Mouse (Mus musculus) midbrain, embryonic 16.5 days (tissue): ENCODE results near the gene 1700024B05Rik. TPM values are rescaled to one million over a fixed set of nuclear protein-coding genes. Genes with fewer than 3 reads are reported as not detected.
"Not testable (repeated sequence)": the region's sequence is repeated elsewhere in the genome, so short reads cannot be mapped to it uniquely, and the experiment has no call there.

Source experiments
- ATAC-seq: fragments of 200-750 bp; cut with Nextera tagmentation; 2 replicates; pipeline ENCODE4 v1.8.0; 2017; ENCODE audit warnings: moderate TSS enrichment
- H3K27ac ChIP-seq: fragments of 300-500 bp; sonication (generic); 2 replicates; pipeline ENCODE4 v1.5.1; 2014; ENCODE audit warnings: mild to moderate bottlenecking, low read length, mixed read lengths
- H3K27me3 ChIP-seq: fragments of 300-500 bp; sonication (generic); 2 replicates; pipeline ENCODE4 v1.6.1; 2014; ENCODE audit warnings: low read depth, low read length, mixed read lengths; ENCODE audit not compliant: control insufficient read depth, insufficient read depth
- H3K36me3 ChIP-seq: fragments of 300-500 bp; sonication (generic); 2 replicates; pipeline ENCODE4 v1.6.1; 2014; ENCODE audit warnings: mild to moderate bottlenecking, low read length, moderate library complexity, mixed read lengths; ENCODE audit not compliant: control insufficient read depth, insufficient read depth
- H3K4me1 ChIP-seq: fragments of 300-500 bp; sonication (generic); 2 replicates; pipeline ENCODE4 v1.6.1; 2014; ENCODE audit warnings: mild to moderate bottlenecking, low read length, mixed read lengths; ENCODE audit not compliant: control insufficient read depth, insufficient read depth
- H3K4me2 ChIP-seq: fragments of 300-500 bp; sonication (generic); 2 replicates; pipeline ENCODE4 v1.6.1; 2014; ENCODE audit warnings: mild to moderate bottlenecking, low read length, mixed read lengths
- H3K4me3 ChIP-seq: fragments of 300-500 bp; sonication (generic); 2 replicates; pipeline ENCODE4 v1.5.1; 2014; ENCODE audit warnings: low read depth, mild to moderate bottlenecking, low read length, moderate library complexity, mixed read lengths
- H3K9ac ChIP-seq: fragments of 300-500 bp; sonication (generic); 2 replicates; pipeline ENCODE4 v1.6.1; 2014; ENCODE audit warnings: low read depth, low read length, mixed read lengths
- H3K9me3 ChIP-seq: fragments of 300-500 bp; sonication (generic); replicated peaks from 2 replicates; pipeline ENCODE4 v1.6.1; 2014; ENCODE audit warnings: mild to moderate bottlenecking, low read length, mixed read lengths; ENCODE audit not compliant: control insufficient read depth, poor library complexity, severe bottlenecking
- WGBS: fragments of 180-500 bp; shearing (Covaris S2); extraction: QIAGEN DNeasy Blood & Tissue Kit; methylation state at CpG from one replicate; pipeline ENCODE4 v1.1.7; 2014; 5-methylcytosine and 5-hydroxymethylcytosine counted together
- polyA plus RNA-seq: library from polyadenylated mRNA; unstranded; fragments of >200 nt; fragmentation: Nextera tagmentation; extraction: Ambion mirVana; gene quantifications from 2 replicates; pipeline ENCODE4 v1.2.1, GENCODE M21; 2015

1700024B05Rik gene
- not detected in 2 replicates for polyA plus RNA-seq

- not testable (repeated sequence) for H3K4me2 ChIP-seq, H3K27ac ChIP-seq, ATAC-seq, H3K36me3 ChIP-seq, H3K4me1 ChIP-seq, H3K9me3 ChIP-seq, H3K9ac ChIP-seq, H3K4me3 ChIP-seq, H3K27me3 ChIP-seq
- 81% methylated on average over 1 of the region's 2 CpGs for WGBS
Observed at GRCm38 (mm10) chr14:41943695-41944094, at the start of gene 1700024B05Rik. Gene 1700024B05Rik, plus strand, starts transcription at chr14:41943995.

- H3K9me3 ChIP-seq, result not testable (repeated sequence)
Observed at GRCm38 (mm10) chr14:41907190-41907589, 36.6 kb upstream of the 1700024B05Rik start, which contains the start of gene Gm7980. Gene Gm7980, minus strand, starts transcription at chr14:41907290.

DNA sequence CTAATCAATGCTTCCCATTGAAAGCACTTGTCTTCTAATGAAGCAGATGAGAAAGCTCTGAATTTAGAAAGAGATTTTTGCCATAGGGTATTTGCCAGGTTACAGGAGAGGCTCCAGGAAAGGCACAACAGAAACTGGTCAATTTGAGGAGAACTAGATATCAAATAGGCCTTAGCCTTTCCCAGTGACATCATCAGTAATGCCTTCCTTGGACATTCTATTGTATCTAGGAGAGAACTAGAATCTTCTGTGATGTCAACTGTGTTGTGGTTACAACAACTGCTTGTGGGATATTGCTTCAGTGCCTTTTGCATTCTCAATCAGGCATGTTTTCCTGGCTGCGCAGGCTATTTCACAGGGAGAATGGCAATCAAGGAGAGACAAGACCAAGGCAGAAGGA is 19.1 kb upstream of the 1700024B05Rik start, which contains the start of gene 1700049E17Rik1:
Gene 1700049E17Rik1 (plus strand): TSS at position 301 of the 400 bp plus-strand sequence.
- H3K4me2 ChIP-seq, H3K9me3 ChIP-seq, H3K27ac ChIP-seq, ATAC-seq, H3K4me3 ChIP-seq, H3K27me3 ChIP-seq, H3K36me3 ChIP-seq, H3K9ac ChIP-seq, H3K4me1 ChIP-seq: not testable (repeated sequence)
- WGBS, result no CpG with 5 or more reads among the region's 1 CpGs

More at GRCm38 (mm10) chr14:41907190-41907589, 36.6 kb upstream of the 1700024B05Rik start, which contains the start of gene Gm7980:
- H3K27me3 ChIP-seq, H3K4me1 ChIP-seq, H3K36me3 ChIP-seq, ATAC-seq, H3K27ac ChIP-seq, H3K4me2 ChIP-seq, H3K4me3 ChIP-seq, H3K9ac ChIP-seq: not testable (repeated sequence)
- no CpG with 5 or more reads among the region's 2 CpGs for WGBS

GRCm38 (mm10) chr14:41964095-41964494 is 20.3 kb downstream of the 1700024B05Rik start:
- not testable (repeated sequence) for H3K4me1 ChIP-seq

GRCm38 (mm10) chr14:41967827-41968226 is 24.0 kb downstream of the 1700024B05Rik start, which contains the start of gene Gm6401:
Gene Gm6401, minus strand, starts transcription at chr14:41967927.
- H3K27me3 ChIP-seq, H3K4me3 ChIP-seq, ATAC-seq, H3K4me2 ChIP-seq, H3K4me1 ChIP-seq, H3K36me3 ChIP-seq, H3K9me3 ChIP-seq, H3K9ac ChIP-seq, H3K27ac ChIP-seq: not testable (repeated sequence)
- 89% methylated on average over 1 of the region's 1 CpGs for WGBS

More at GRCm38 (mm10) chr14:41964095-41964494, 20.3 kb downstream of the 1700024B05Rik start:
- 61% methylated on average over 4 of the region's 4 CpGs for WGBS
- H3K4me2 ChIP-seq, H3K9me3 ChIP-seq, ATAC-seq, H3K36me3 ChIP-seq, H3K4me3 ChIP-seq, H3K9ac ChIP-seq, H3K27me3 ChIP-seq, H3K27ac ChIP-seq: not testable (repeated sequence)

DNA sequence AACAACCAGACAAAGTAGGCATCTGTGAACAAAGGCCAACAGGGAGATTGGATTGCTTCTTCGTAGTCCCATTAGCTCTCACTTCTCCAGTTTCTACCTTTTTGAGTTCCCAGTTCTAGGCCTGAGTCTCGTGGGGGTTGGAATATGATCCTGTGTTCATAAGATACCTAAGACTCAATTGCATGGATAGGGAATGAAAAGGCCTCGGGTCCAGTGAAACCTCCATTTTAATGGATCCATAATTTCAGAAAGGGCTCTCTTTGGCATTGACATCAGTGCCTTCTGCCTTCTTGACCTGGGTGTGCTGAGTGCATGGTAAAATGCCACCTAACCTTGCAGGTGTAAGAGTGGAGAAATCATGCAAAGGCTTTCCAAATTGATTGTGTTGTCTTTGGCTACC is 24.8 kb downstream of the 1700024B05Rik start:
- H3K27ac ChIP-seq, H3K9ac ChIP-seq, H3K27me3 ChIP-seq, H3K36me3 ChIP-seq, ATAC-seq, H3K9me3 ChIP-seq, H3K4me2 ChIP-seq, H3K4me1 ChIP-seq, H3K4me3 ChIP-seq: not testable (repeated sequence)
- WGBS, result 66% methylated on average over 3 of the region's 3 CpGs

GRCm38 (mm10) chr14:41983225-41983624 is 39.4 kb downstream of the 1700024B05Rik start, which contains the start of gene Gm3543:
Gene Gm3543, minus strand, starts transcription at chr14:41983325.
- not testable (repeated sequence) for H3K9ac ChIP-seq, H3K9me3 ChIP-seq, H3K27ac ChIP-seq, H3K4me3 ChIP-seq, H3K27me3 ChIP-seq, H3K4me2 ChIP-seq, H3K36me3 ChIP-seq, ATAC-seq, H3K4me1 ChIP-seq
- WGBS, result no CpG with 5 or more reads among the region's 1 CpGs

Other genes starting within 250 kb of the 1700024B05Rik start
- not detected in 2 replicates for gene Gm8068, start 242.1 kb upstream of the 1700024B05Rik start, polyA plus RNA-seq
- gene Gm7929, start 193.4 kb upstream of the 1700024B05Rik start, polyA plus RNA-seq, result not detected in 2 replicates
- not detected in 2 replicates for gene Gm47189, start 171.6 kb upstream of the 1700024B05Rik start, polyA plus RNA-seq
- not detected in 2 replicates for gene Gm7980, start 36.7 kb upstream of the 1700024B05Rik start, polyA plus RNA-seq
- gene 1700049E17Rik1, start 19.0 kb upstream of the 1700024B05Rik start, polyA plus RNA-seq, result not detected in 2 replicates
- not detected in 2 replicates for gene Gm6401, start 23.9 kb downstream of the 1700024B05Rik start, polyA plus RNA-seq
- gene Gm3543, start 39.3 kb downstream of the 1700024B05Rik start, polyA plus RNA-seq, result not detected in 2 replicates
- not detected in 2 replicates for gene Gm7951, start 173.4 kb downstream of the 1700024B05Rik start, polyA plus RNA-seq
- gene Gm17027, start 218.6 kb downstream of the 1700024B05Rik start, polyA plus RNA-seq, result not detected in 2 replicates
- not detected in 2 replicates for gene Gm3573, start 246.8 kb downstream of the 1700024B05Rik start, polyA plus RNA-seq